Mouse (Mus musculus): ENCODE data around the gene Phox2b.

Phox2b gene

GRCm38 (mm10) chr5:67091766-67092165 is 7.3 kb downstream of the Phox2b start:
- DNase-seq (ENCODE audit: low read depth, low spot score) = no peak

GRCm38 (mm10) chr5:67090856-67091255 is 8.2 kb downstream of the Phox2b start:
- DNase-seq (ENCODE audit: low read depth, low spot score) = no peak

GRCm38 (mm10) chr5:67083117-67083516 is 16.0 kb downstream of the Phox2b start:
- DNase-seq (ENCODE audit: low read depth, low spot score) = no peak

- no peak for DNase-seq (ENCODE audit: low read depth, low spot score)
These were observed 35.5 kb downstream of the Phox2b start for GRCm38 (mm10) chr5:67063596-67063995.

- DNase-seq (ENCODE audit: low read depth, low spot score) = no peak
These were observed 38.6 kb downstream of the Phox2b start for GRCm38 (mm10) chr5:67060519-67060918.

- no peak for DNase-seq (ENCODE audit: low read depth, low spot score)
These were observed 41.3 kb downstream of the Phox2b start for GRCm38 (mm10) chr5:67057803-67058202.

- DNase-seq (ENCODE audit: low read depth, low spot score) = peak; percentile 64
These were observed 51.1 kb downstream of the Phox2b start for GRCm38 (mm10) chr5:67048003-67048402.
